Mouse (Mus musculus) left cerebral cortex, postnatal 14 days (tissue): Measurements from ENCODE around the gene Myh14. TPM values are rescaled to one million over a fixed set of nuclear protein-coding genes. Genes with fewer than 3 reads are reported as not detected.

ENCODE experiments used
- DNase-seq, 2 experiments: peaks; one replicate each; pipeline ENCODE4 v3.0.0; 2021 to 2022; ENCODE audit warnings: low spot score in 2 of 2, mixed read lengths in 1 of 2
- intact Hi-C: fragments of 180-260 bp; cut with DNase I; formaldehyde crosslinking; loops from one replicate; pipeline ENCODE4 v1.15.1; 2025
- total RNA-seq, 2 experiments: library from RNA; stranded (reverse); gene quantifications; 2 replicates each; pipeline ENCODE4 v1.2.3; 2021

The Myh14 gene
- total RNA-seq, 2 experiments from 2014 or later, result 8.8 to 14.5 TPM

- peak; percentile 81 to 87 for DNase-seq
- intact Hi-C loops, result loop anchor here (5.0 kb wide), 2 partner anchors 58 to 92 kb away; no protein-coding TSS in a partner anchor
Observed at GRCm38 (mm10) chr7:44560435-44561400, 109.9 kb downstream of the Myh14 start.

- intact Hi-C loops, result loop anchor here (5.0 to 10.0 kb wide), 2 partner anchors 35 to 163 kb away; partner anchors contain the start of gene Mybpc2
Observed at GRCm38 (mm10) chr7:44557629-44558028, 113.0 kb downstream of the Myh14 start.

More at GRCm38 (mm10) chr7:44557629-44558028, 113.0 kb downstream of the Myh14 start:
- DNase-seq, result no peak

Other genes starting within 250 kb of the Myh14 start
- gene Lrrc4b, start 241.8 kb downstream of the Myh14 start, total RNA-seq, result 100 to 1,000 TPM; 269 to 330 TPM
- gene Aspdh, start 205.5 kb downstream of the Myh14 start, total RNA-seq, result 10 to 100 TPM; 11.2 to 13.4 TPM
- gene Josd2, start 202.9 kb downstream of the Myh14 start, total RNA-seq, result 10 to 100 TPM; 60.6 to 63.2 TPM
- 100 to 1,000 TPM; 145 to 164 TPM for gene Emc10, start 174.3 kb downstream of the Myh14 start, total RNA-seq
- gene Fam71e1, start 174.3 kb downstream of the Myh14 start, total RNA-seq, result 10 to 100 TPM; 26.5 to 32.5 TPM
- under 1 TPM in 1 of 2 experiments, not detected in 1; 0.30 TPM for gene Mybpc2, start 146.2 kb downstream of the Myh14 start, total RNA-seq
- gene Spib, start 138.8 kb downstream of the Myh14 start, total RNA-seq, result under 1 TPM in 1 of 2 experiments, not detected in 1; 0.15 TPM
- gene Pold1, start 122.0 kb downstream of the Myh14 start, total RNA-seq, result 1 to 10 TPM; 4.2 to 7.0 TPM
- gene Nr1h2, start 116.9 kb downstream of the Myh14 start, total RNA-seq, result 10 to 100 TPM; 51.0 to 60.7 TPM
- not detected for gene Napsa, start 98.5 kb downstream of the Myh14 start, total RNA-seq
- gene Kcnc3, start 80.2 kb downstream of the Myh14 start, total RNA-seq, result 10 to 100 TPM; 74.2 to 75.5 TPM
- gene Izumo2, start 37.9 kb upstream of the Myh14 start, total RNA-seq, result not detected
- 10 to 100 TPM; 25.0 to 28.2 TPM for gene Vrk3, start 77.6 kb upstream of the Myh14 start, total RNA-seq
- gene Zfp473, start 80.2 kb upstream of the Myh14 start, total RNA-seq, result under 1 TPM; 0.37 to 0.38 TPM
- gene Nup62, start 145.2 kb upstream of the Myh14 start, total RNA-seq, result 10 to 100 TPM; 33.0 to 37.1 TPM
- gene Il4i1, start 145.5 kb upstream of the Myh14 start, total RNA-seq, result 1 to 10 TPM; 2.3 to 3.1 TPM
- gene Atf5, start 145.8 kb upstream of the Myh14 start, total RNA-seq, result 10 to 100 TPM; 24.4 to 25.1 TPM
- gene Akt1s1, start 178.1 kb upstream of the Myh14 start, total RNA-seq, result 10 to 100 TPM; 80.8 to 81.1 TPM
- 10 to 100 TPM; 48.3 to 58.7 TPM for gene Tbc1d17, start 178.2 kb upstream of the Myh14 start, total RNA-seq
- gene Pnkp, start 186.3 kb upstream of the Myh14 start, total RNA-seq, result 10 to 100 TPM; 26.1 to 28.7 TPM
- gene Ptov1, start 198.9 kb upstream of the Myh14 start, total RNA-seq, result 100 to 1,000 TPM; 263 to 271 TPM
- 100 to 1,000 TPM in 1 of 2 experiments, 10 to 100 TPM in 1; 92.5 to 103 TPM for gene Med25, start 221.9 kb upstream of the Myh14 start, total RNA-seq
- gene Fuz, start 225.2 kb upstream of the Myh14 start, total RNA-seq, result 10 to 100 TPM; 20.4 to 22.9 TPM